Mouse (Mus musculus) kidney, postnatal 0 days (tissue): Measurements from ENCODE around the gene Heatr1. TPM values are rescaled to one million over a fixed set of nuclear protein-coding genes. Genes with fewer than 3 reads are reported as not detected.

Experiments used
- ATAC-seq: fragments of 200-750 bp; cut with Nextera tagmentation; replicated peaks from 2 replicates; pipeline ENCODE4 v1.8.0; 2017; ENCODE audit warnings: low read depth, moderate number of reproducible peaks, moderate TSS enrichment, moderate library complexity; ENCODE audit not compliant: low FRiP score
- DNase-seq: peaks from one replicate; pipeline ENCODE4 v3.0.0-alpha.2; 2016; ENCODE audit warnings: low spot score
- H3K27ac ChIP-seq: fragments of 300-500 bp; sonication (generic); 2 replicates; pipeline ENCODE4 v1.5.1; 2014; ENCODE audit warnings: mild to moderate bottlenecking
- H3K27me3 ChIP-seq: fragments of 300-500 bp; sonication (generic); 2 replicates; pipeline ENCODE4 v1.6.1; 2014; ENCODE audit warnings: low read length, mixed read lengths; ENCODE audit not compliant: insufficient read depth
- H3K36me3 ChIP-seq: fragments of 300-500 bp; sonication (generic); 2 replicates; pipeline ENCODE4 v1.6.1; 2014; ENCODE audit warnings: low read length, mixed read lengths; ENCODE audit not compliant: insufficient read depth
- H3K4me1 ChIP-seq: fragments of 300-500 bp; sonication (generic); replicated peaks from 2 replicates; pipeline ENCODE4 v1.6.1; 2014; ENCODE audit warnings: antibody characterized with exemption, low read length, mixed read lengths; ENCODE audit not compliant: insufficient read depth
- H3K4me2 ChIP-seq: fragments of 300-500 bp; sonication (generic); 2 replicates; pipeline ENCODE4 v1.6.1; 2014; ENCODE audit warnings: mild to moderate bottlenecking, low read length, moderate library complexity, mixed read lengths
- H3K4me3 ChIP-seq: fragments of 300-500 bp; sonication (generic); replicated peaks from 2 replicates; pipeline ENCODE4 v1.5.1; 2014; ENCODE audit warnings: low read depth, low read length
- H3K9ac ChIP-seq: fragments of 300-500 bp; sonication (generic); 2 replicates; pipeline ENCODE4 v1.6.1; 2014; ENCODE audit warnings: low read depth, low read length
- H3K9me3 ChIP-seq: fragments of 300-500 bp; sonication (generic); replicated peaks from 2 replicates; pipeline ENCODE4 v1.6.1; 2016; ENCODE audit warnings: low read length, inconsistent platforms, mixed read lengths
- CTCF ChIP-seq: IDR thresholded peaks from 2 replicates; pipeline ENCODE4 v1.5.1; 2016; ENCODE audit warnings: antibody characterized with exemption, low read depth, mild to moderate bottlenecking, moderate library complexity
- WGBS: fragments of 180-500 bp; shearing (Covaris S2); extraction: QIAGEN DNeasy Blood & Tissue Kit; methylation state at CpG from one replicate; pipeline ENCODE4 v1.1.7; 2014; 5-methylcytosine and 5-hydroxymethylcytosine counted together
- polyA plus RNA-seq: library from polyadenylated mRNA; unstranded; fragments of >200 nt; fragmentation: Nextera tagmentation; extraction: Ambion mirVana; gene quantifications from 2 replicates; pipeline ENCODE4 v1.2.1, GENCODE M21; 2015

The Heatr1 gene
- polyA plus RNA-seq, 1 experiment from 2014 or later, result 9.6 TPM

DNA sequence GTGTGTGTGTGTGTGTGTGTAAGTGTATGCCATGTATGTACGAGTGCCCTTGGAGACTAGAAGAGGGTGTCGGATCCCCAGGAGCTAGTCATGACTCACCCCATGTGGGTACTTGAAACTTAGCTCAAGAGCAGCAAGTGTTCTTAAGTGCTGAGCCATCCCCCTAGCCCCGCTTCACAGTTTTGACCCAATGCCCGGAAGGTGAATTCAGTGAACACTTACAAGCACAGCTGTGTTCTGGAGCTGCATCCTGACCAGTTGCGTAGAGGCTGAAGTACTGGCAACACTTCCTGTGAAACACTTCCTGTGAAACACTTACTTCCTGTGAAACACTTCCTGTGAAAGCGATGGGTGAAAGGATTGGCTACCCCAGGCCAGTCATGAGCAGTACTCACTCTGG is 80.4 kb downstream of the Heatr1 start:
- no peak overlapping the region for H3K4me3 ChIP-seq
- no peak overlapping the region for H3K9ac ChIP-seq
- no peak overlapping the region for H3K4me2 ChIP-seq
- no peaks in the 10 kb centered on the region for H3K36me3 ChIP-seq
- H3K9me3 ChIP-seq, result no peaks in the 10 kb centered on the region
- H3K27ac ChIP-seq, result no peak overlapping the region
- DNase-seq (peak; percentile 21), ATAC-seq (no peak)
- no peaks in the 10 kb centered on the region for H3K4me1 ChIP-seq
- WGBS, result 89% methylated on average over 6 of the region's 6 CpGs
- no peak for TF ChIP-seq CTCF
- no peaks in the 10 kb centered on the region for H3K27me3 ChIP-seq

- H3K4me1 ChIP-seq, result no peaks in the 10 kb centered on the region
- no peak for DNase-seq
- no peaks in the 10 kb centered on the region for H3K36me3 ChIP-seq
- WGBS, result 81% methylated on average over 4 of the region's 4 CpGs
- H3K4me3 ChIP-seq, result no peak overlapping the region
- no peak overlapping the region for H3K9ac ChIP-seq
- H3K27ac ChIP-seq, result no peak overlapping the region
- no peak for ATAC-seq
- TF ChIP-seq CTCF, result no peak
- H3K4me2 ChIP-seq, result no peak overlapping the region
- no peaks in the 10 kb centered on the region for H3K9me3 ChIP-seq
- H3K27me3 ChIP-seq, result no peaks in the 10 kb centered on the region
Observed at GRCm38 (mm10) chr13:12476886-12477285, 82.1 kb downstream of the Heatr1 start.

DNA sequence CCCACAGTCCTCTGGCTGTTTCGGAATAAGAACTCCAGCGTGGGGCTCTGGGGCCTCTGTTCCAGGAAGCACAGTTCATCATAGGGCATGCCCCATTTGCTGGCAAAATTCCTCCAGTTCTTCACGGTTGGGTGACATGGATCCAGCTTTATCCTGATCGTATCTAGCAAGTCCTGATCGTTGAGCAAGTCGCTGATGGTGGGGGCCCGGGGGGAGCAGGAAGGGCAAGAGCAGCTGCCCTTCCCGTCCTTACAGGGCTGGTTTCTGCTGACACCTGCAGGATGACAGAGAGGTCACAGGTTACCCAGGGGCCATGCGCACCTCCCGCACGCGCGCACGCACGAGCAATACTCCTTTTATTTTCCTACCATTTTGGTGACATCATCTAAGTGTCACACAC is 83.5 kb downstream of the Heatr1 start:
- TF ChIP-seq CTCF, result 0 out of 2 replicates have a peak, but pooled peaks have one; percentile 8
- Histone ChIP-seq H3K27ac (0 out of 2 replicates have a peak overlapping the region, but pooled peaks have one; percentile 54), H3K4me3 (no peak overlapping the region), H3K9ac (no peak overlapping the region), H3K4me1 (no peaks in the 10 kb centered on the region), H3K4me2 (0 out of 2 replicates have a peak overlapping the region, but pooled peaks have one; percentile 11), H3K27me3 (no peaks in the 10 kb centered on the region), H3K9me3 (no peaks in the 10 kb centered on the region), H3K36me3 (no peaks in the 10 kb centered on the region)
- 57% methylated on average over 15 of the region's 15 CpGs for WGBS
- peak; percentile 84 for ATAC-seq
- DNase-seq, result peak; percentile 38

DNA sequence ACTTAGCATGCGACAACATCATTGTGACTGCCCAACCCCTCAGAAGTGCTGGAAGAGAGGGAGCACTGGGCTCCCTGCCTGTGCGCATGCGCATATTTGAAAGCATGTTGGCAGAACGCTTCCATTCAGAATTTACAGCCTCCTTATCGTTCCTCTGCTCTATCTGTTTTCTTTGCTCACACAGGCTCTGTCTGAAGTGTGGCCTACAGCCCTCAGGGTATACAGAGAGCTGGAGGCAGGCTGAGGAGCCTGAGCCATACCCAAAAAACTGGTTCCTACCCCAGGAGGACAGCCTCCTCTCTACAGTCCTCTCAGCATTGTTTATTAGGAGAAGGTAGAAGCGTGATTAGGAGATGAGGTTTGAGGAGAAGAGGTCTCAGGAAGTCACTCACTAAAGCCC is 85.0 kb downstream of the Heatr1 start:
- Histone ChIP-seq H3K4me3 (no peak overlapping the region), H3K4me2 (no peak overlapping the region), H3K9me3 (no peaks in the 10 kb centered on the region), H3K4me1 (no peaks in the 10 kb centered on the region), H3K27me3 (no peaks in the 10 kb centered on the region), H3K27ac (no peak overlapping the region), H3K36me3 (no peaks in the 10 kb centered on the region), H3K9ac (no peak overlapping the region)
- 58% methylated on average over 6 of the region's 6 CpGs for WGBS
- TF ChIP-seq CTCF, result no peak
- DNase-seq (no peak), ATAC-seq (no peak)

DNA sequence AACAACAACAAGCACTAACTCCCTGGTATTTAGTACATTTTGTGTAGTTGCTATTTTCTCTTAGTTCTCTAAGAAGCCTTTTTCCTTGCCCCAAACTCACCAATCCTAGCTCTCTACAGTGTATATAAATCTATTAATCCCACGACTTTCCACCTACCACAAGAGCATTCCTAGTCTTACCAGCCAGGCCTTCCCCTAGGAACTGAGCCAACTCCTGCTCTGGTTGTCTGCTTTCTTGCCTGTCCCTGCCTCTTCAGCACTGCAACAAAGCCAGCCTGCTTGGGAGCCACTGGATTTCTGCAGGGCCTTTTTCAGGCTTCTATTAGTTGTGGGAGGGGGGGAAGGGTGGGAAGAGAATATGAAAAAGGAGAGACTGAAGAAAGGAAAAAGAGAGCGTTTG is 90.4 kb downstream of the Heatr1 start:
- Histone ChIP-seq H3K9ac (no peak overlapping the region), H3K27ac (0 out of 2 replicates have a peak overlapping the region, but pooled peaks have one; percentile 19), H3K4me3 (no peak overlapping the region), H3K27me3 (no peaks in the 10 kb centered on the region), H3K9me3 (no peaks in the 10 kb centered on the region), H3K4me2 (no peak overlapping the region), H3K4me1 (no peaks in the 10 kb centered on the region), H3K36me3 (no peaks in the 10 kb centered on the region)
- 77% methylated on average over 2 of the region's 2 CpGs for WGBS
- DNase-seq (no peak), ATAC-seq (no peak)
- no peak for TF ChIP-seq CTCF

DNA sequence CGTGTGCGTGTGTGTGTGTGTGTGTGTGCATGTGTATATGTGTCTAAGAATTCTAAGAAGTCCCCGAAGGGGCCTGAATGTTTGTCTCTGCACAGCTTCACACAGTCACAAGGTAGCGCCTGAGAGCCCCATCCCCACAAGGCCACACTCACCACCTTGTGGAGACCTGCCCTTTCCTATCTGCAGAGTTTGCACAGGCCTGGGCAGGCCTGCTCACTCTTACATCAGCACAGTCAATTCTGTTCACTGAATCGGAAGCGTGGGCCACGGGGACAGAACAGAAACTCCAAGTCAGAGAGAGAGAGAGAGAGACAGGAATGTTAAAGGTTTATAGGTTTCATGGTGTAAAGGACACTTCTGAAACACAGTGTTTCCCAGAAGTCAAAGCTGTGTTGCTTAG is 90.8 kb downstream of the Heatr1 start:
- Histone ChIP-seq H3K27ac (0 out of 2 replicates have a peak overlapping the region, but pooled peaks have one; percentile 19), H3K4me3 (no peak overlapping the region), H3K36me3 (no peaks in the 10 kb centered on the region), H3K9me3 (no peaks in the 10 kb centered on the region), H3K27me3 (no peaks in the 10 kb centered on the region), H3K4me2 (no peak overlapping the region), H3K9ac (no peak overlapping the region), H3K4me1 (no peaks in the 10 kb centered on the region)
- no peak; the same call in 1 of the 2 replicates for ATAC-seq
- 63% methylated on average over 7 of the region's 7 CpGs for WGBS
- TF ChIP-seq CTCF, result no peak
- peak; percentile 31 for DNase-seq

Other genes starting within 250 kb of the Heatr1 start
- gene Mtr, start 136.9 kb upstream of the Heatr1 start, polyA plus RNA-seq, result 8.7 and 9.2 TPM in 2 replicates
- gene Actn2, start 54.3 kb upstream of the Heatr1 start, polyA plus RNA-seq, result 3.1 and 3.5 TPM in 2 replicates
- 27.5 and 30.0 TPM in 2 replicates for gene Lgals8, start 69.9 kb downstream of the Heatr1 start, polyA plus RNA-seq
- gene Edaradd, start 125.4 kb downstream of the Heatr1 start, polyA plus RNA-seq, result 1.6 and 1.9 TPM in 2 replicates
- gene Ero1lb, start 170.8 kb downstream of the Heatr1 start, polyA plus RNA-seq, result 6.1 and 6.9 TPM in 2 replicates